Mouse (Mus musculus): ENCODE results near the gene Skap1.

- TF ChIP-seq POLR2A (IDR thresholded peaks at IDR 0.05; ENCODE audit: borderline replicate concordance, insufficient read depth, low read length), result no peak
- TF ChIP-seq CTCF (IDR thresholded peaks at IDR 0.05; ENCODE audit: borderline replicate concordance, insufficient read depth, low read depth, low read length), result no peak
Observed at GRCm38 (mm10) chr11:96620660-96621059, 156.3 kb downstream of the Skap1 start.
